Mouse (Mus musculus) midbrain, embryonic 11.5 days (tissue): Measurements from ENCODE around the gene Scml4. TPM values are rescaled to one million over a fixed set of nuclear protein-coding genes. Genes with fewer than 3 reads are reported as not detected.
A peak's percentile ranks its signal among the peaks of the same experiment; 100 is the strongest.

ENCODE experiments used
- ATAC-seq: fragments of 200-750 bp; cut with Nextera tagmentation; 2 replicates; pipeline ENCODE4 v1.8.0; 2017; ENCODE audit warnings: moderate TSS enrichment, moderate library complexity; ENCODE audit not compliant: low FRiP score
- DNase-seq: peaks from one replicate; pipeline ENCODE4 v3.0.0; 2015; ENCODE audit warnings: low spot score; ENCODE audit errors: missing footprints
- H3K27ac ChIP-seq: fragments of 300-500 bp; sonication (generic); 2 replicates; pipeline ENCODE4 v1.5.1; 2014; ENCODE audit warnings: low read depth, low read length
- H3K27me3 ChIP-seq: fragments of 300-500 bp; sonication (generic); 2 replicates; pipeline ENCODE4 v1.6.1; 2014; ENCODE audit warnings: mild to moderate bottlenecking, low read length, moderate library complexity, mixed read lengths; ENCODE audit not compliant: control insufficient read depth, insufficient read depth
- H3K36me3 ChIP-seq: fragments of 300-500 bp; sonication (generic); 2 replicates; pipeline ENCODE4 v1.6.1; 2014; ENCODE audit warnings: mild to moderate bottlenecking, low read length, moderate library complexity, mixed read lengths; ENCODE audit not compliant: control insufficient read depth, insufficient read depth
- H3K4me1 ChIP-seq: fragments of 300-500 bp; sonication (generic); 2 replicates; pipeline ENCODE4 v1.6.1; 2014; ENCODE audit warnings: low read length; ENCODE audit not compliant: control insufficient read depth, insufficient read depth
- H3K4me2 ChIP-seq: fragments of 300-500 bp; sonication (generic); 2 replicates; pipeline ENCODE4 v1.6.1; 2014; ENCODE audit warnings: mild to moderate bottlenecking, moderate library complexity
- H3K4me3 ChIP-seq: fragments of 300-500 bp; sonication (generic); 2 replicates; pipeline ENCODE4 v1.5.1; 2014; ENCODE audit warnings: low read depth, low read length
- H3K9ac ChIP-seq: fragments of 300-500 bp; sonication (generic); 2 replicates; pipeline ENCODE4 v1.6.1; 2014; ENCODE audit warnings: low read length
- H3K9me3 ChIP-seq: fragments of 300-500 bp; sonication (generic); 2 replicates; pipeline ENCODE4 v1.6.1; 2016; ENCODE audit warnings: low read length; ENCODE audit not compliant: control insufficient read depth
- WGBS: fragments of 180-500 bp; shearing (Covaris S2); extraction: QIAGEN DNeasy Blood & Tissue Kit; methylation state at CpG from one replicate; pipeline ENCODE4 v1.1.7; 2014; 5-methylcytosine and 5-hydroxymethylcytosine counted together
- polyA plus RNA-seq: library from polyadenylated mRNA; unstranded; fragments of >200 nt; fragmentation: Nextera tagmentation; extraction: Ambion mirVana; gene quantifications from 2 replicates; pipeline ENCODE4 v1.2.1, GENCODE M21; 2014

Gene Scml4
- polyA plus RNA-seq, 1 experiment from 2014 or later, result 1.1 TPM

GRCm38 (mm10) chr10:42958686-42959085, 98.5 kb downstream of the Scml4 start:
- H3K27ac ChIP-seq, result no peak overlapping the region
- ATAC-seq (peak; percentile 68), DNase-seq (peak; percentile 88)
- H3K9me3 ChIP-seq, result no peaks in the 10 kb centered on the region
- WGBS, result 54% methylated on average over 4 of the region's 4 CpGs
- H3K4me2 ChIP-seq, result no peak overlapping the region; the same call in 1 of the 2 replicates
- H3K9ac ChIP-seq, result no peak overlapping the region
- H3K4me1 ChIP-seq, result peaks cover 5% of the 10 kb centered on the region
- H3K27me3 ChIP-seq, result peaks cover 5% of the 10 kb centered on the region; the same call in 1 of the 2 replicates
- H3K36me3 ChIP-seq, result no peaks in the 10 kb centered on the region
- H3K4me3 ChIP-seq, result no peak overlapping the region

- WGBS, result 65% methylated on average over 6 of the region's 6 CpGs
- Histone ChIP-seq H3K36me3 (no peaks in the 10 kb centered on the region), H3K4me1 (peaks cover 5% of the 10 kb centered on the region), H3K4me2 (no peak overlapping the region), H3K9me3 (no peaks in the 10 kb centered on the region), H3K27me3 (peaks cover 5% of the 10 kb centered on the region; the same call in 1 of the 2 replicates), H3K4me3 (no peak overlapping the region), H3K27ac (no peak overlapping the region), H3K9ac (no peak overlapping the region)
- ATAC-seq, result no peak
- no peak for DNase-seq
Measured at GRCm38 (mm10) chr10:42961771-42962170, 101.6 kb downstream of the Scml4 start.

DNA sequence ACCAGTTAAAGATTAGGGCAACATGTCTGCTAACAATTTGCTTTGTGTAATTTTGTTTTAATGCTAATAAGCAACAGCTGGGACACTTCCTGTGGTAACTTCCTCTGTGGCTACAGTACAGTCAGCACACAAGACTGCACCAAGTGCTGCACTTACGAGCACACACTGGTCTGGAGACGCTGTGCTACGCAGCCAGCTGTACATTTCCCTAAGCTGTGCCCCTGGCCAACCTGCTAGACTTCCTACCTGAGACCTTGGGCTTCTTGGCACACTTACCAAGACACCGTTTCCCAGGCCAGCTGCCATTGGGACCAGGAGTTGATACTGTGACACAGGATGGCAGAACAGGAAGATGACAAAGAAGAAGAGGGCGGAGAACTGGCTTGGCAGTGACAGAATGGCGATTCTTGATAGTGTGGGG, 102.0 kb downstream of the Scml4 start:
- no peak overlapping the region for H3K4me3 ChIP-seq
- ATAC-seq, result no peak
- H3K9ac ChIP-seq, result no peak overlapping the region
- 85% methylated on average over 6 of the region's 6 CpGs for WGBS
- H3K27ac ChIP-seq, result no peak overlapping the region
- no peak overlapping the region for H3K4me2 ChIP-seq
- peaks cover 3% of the 10 kb centered on the region; the same call in 1 of the 2 replicates for H3K27me3 ChIP-seq
- no peak for DNase-seq
- H3K9me3 ChIP-seq, result no peaks in the 10 kb centered on the region
- no peaks in the 10 kb centered on the region for H3K36me3 ChIP-seq
- peaks cover 5% of the 10 kb centered on the region for H3K4me1 ChIP-seq

DNA sequence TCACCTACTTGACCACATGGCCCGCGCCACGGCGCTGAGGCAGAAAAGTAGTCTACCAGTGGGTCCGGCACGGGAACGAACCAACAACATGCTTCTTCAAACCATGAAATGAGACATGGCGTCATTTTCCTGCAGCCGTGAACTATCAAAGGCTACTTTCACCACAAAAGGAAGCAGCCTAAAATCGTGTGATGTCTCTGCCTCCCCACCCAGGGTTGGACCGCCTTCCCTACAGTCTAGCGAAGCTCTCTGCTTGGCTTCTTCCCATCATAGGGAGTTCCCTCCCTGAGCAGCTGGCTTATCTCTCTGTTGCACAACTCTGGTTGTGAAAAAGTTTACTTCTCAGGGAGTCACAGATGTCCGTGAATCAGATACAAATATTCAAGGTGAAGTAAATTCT, 102.5 kb downstream of the Scml4 start:
- peaks cover 5% of the 10 kb centered on the region for H3K4me1 ChIP-seq
- DNase-seq, result no peak
- no peaks in the 10 kb centered on the region for H3K27me3 ChIP-seq
- no peak overlapping the region for H3K27ac ChIP-seq
- H3K4me3 ChIP-seq, result no peak overlapping the region
- ATAC-seq, result no peak
- H3K9ac ChIP-seq, result no peak overlapping the region
- no peaks in the 10 kb centered on the region for H3K36me3 ChIP-seq
- H3K9me3 ChIP-seq, result no peaks in the 10 kb centered on the region
- H3K4me2 ChIP-seq, result no peak overlapping the region
- WGBS, result 93% methylated on average over 13 of the region's 13 CpGs

- H3K27me3 ChIP-seq, result no peaks in the 10 kb centered on the region
- H3K9ac ChIP-seq, result no peak overlapping the region
- no peak overlapping the region for H3K27ac ChIP-seq
- no peaks in the 10 kb centered on the region for H3K36me3 ChIP-seq
- H3K4me2 ChIP-seq, result no peak overlapping the region
- WGBS, result 92% methylated on average over 2 of the region's 2 CpGs
- DNase-seq, result peak; percentile 57
- ATAC-seq, result no peak
- H3K9me3 ChIP-seq, result no peaks in the 10 kb centered on the region
- peaks cover 5% of the 10 kb centered on the region for H3K4me1 ChIP-seq
- H3K4me3 ChIP-seq, result no peak overlapping the region
Measured at GRCm38 (mm10) chr10:42963061-42963460, 102.9 kb downstream of the Scml4 start.

DNA sequence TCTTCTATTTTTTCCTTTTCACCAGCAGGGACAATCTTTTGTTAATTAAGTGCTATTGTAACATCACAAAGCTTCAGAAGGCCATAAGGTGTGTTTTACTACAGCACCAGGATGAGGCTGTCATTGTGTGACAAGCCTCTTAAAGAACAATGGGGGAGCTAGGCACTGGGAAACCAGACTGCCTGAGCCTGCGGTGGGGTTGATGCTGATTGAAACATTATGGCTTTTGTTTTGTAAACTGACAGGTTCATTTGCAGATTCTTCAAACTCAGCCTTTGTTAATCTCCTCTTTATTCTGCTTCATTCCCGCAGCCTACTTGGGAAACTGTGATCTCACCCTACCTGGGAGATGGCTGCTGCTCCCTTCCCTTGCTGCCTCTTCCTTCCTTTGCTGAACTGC, 108.2 kb downstream of the Scml4 start:
- Histone ChIP-seq H3K4me1 (peaks cover 7% of the 10 kb centered on the region), H3K9ac (no peak overlapping the region), H3K4me3 (no peak overlapping the region), H3K27me3 (no peaks in the 10 kb centered on the region), H3K4me2 (no peak overlapping the region), H3K36me3 (no peaks in the 10 kb centered on the region), H3K27ac (no peak overlapping the region), H3K9me3 (no peaks in the 10 kb centered on the region)
- DNase-seq, result no peak
- 3% methylated on average over 2 of the region's 2 CpGs for WGBS
- ATAC-seq, result no peak

DNA sequence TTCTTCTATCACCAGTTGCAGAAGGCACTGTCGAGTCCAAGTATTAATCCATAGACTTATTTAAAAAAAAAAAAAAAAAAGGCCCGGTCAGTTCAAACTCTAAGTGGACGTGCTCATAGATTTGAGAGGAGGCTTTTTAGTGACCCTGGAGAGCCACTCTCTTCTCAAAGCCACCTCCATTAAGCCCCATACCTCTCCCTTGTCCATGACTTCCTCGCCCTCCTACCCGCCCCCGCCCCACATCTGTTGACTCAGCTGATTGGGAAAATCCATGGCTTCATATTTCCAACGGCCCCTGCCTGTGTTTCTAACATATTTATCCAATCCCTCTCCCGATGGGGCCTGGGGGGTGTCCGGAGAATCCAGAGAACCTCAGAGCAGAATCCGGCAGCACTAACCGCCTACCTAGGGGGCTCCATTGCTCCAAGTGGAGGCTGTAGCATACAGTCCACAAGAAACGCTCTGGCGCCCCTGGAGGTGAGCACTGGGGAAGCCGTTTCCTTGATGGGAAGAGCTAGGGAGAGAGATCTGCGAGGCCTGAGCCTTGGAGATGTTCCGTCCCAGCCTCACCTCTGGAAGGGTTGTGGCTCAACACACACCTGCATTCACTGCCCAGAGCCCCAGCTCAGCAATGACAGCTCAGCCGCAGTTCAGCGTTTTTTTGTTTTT, 112.5 kb downstream of the Scml4 start:
- no peak overlapping the region; the same call in 1 of the 2 replicates for H3K4me2 ChIP-seq
- 30% methylated on average over 18 of the region's 18 CpGs for WGBS
- H3K4me1 ChIP-seq, result peaks cover 7% of the 10 kb centered on the region

DNA sequence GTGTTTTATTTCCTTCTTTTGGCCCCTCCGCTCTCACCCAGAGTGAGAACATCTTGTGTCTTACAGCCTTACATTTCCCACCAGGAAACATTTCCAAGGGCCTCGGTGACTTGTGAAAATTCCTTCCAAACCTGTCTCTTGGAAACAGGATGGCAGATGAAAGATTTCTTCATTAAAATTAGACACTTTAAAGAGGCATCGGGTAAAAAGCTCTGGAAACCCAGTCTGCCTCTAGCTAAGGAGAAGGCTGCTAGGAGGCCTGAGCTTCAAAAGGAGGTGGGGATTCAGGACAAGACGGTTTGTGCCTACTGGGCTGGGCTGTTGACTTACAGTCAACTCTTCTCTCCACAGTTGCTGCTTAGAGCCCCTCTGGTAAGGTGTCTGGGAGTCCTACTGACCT, 113.4 kb downstream of the Scml4 start:
- DNase-seq, result peak; percentile 82
- Histone ChIP-seq H3K4me1 (peaks cover 4% of the 10 kb centered on the region), H3K9ac (no peak overlapping the region), H3K27ac (no peak overlapping the region), H3K9me3 (no peaks in the 10 kb centered on the region), H3K4me3 (no peak overlapping the region), H3K27me3 (peaks cover 2% of the 10 kb centered on the region; the same call in 1 of the 2 replicates), H3K36me3 (no peaks in the 10 kb centered on the region), H3K4me2 (no peak overlapping the region)
- 58% methylated on average over 4 of the region's 4 CpGs for WGBS
- no peak for ATAC-seq

More for the DNA sequence above, 112.5 kb downstream of the Scml4 start:
- no peak overlapping the region for H3K27ac ChIP-seq
- no peak overlapping the region for H3K4me3 ChIP-seq
- H3K9ac ChIP-seq, result no peak overlapping the region
- H3K27me3 ChIP-seq, result peaks cover 2% of the 10 kb centered on the region; the same call in 1 of the 2 replicates
- peak; percentile 97 for DNase-seq
- H3K9me3 ChIP-seq, result no peaks in the 10 kb centered on the region
- no peaks in the 10 kb centered on the region for H3K36me3 ChIP-seq
- ATAC-seq, result peak; percentile 85

DNA sequence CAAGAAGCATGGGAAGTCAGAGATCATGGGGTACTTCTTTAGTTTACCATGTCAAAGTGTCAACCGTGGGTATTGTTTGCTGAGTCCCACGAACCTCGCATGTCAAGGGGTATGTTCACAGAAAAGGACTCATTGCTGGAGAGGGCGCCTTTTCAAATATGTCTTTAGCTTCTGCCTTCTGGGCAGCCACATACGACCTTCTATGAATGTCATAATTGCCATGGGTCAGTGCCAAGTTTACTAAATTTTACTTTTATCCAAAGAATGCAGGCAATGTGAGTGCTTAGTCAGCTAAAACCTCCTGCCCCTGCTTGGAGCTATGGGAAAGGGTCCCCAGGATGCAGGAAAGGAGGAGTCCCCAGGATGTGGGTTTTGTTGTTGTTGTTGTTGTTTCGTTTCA, 116.4 kb downstream of the Scml4 start:
- no peaks in the 10 kb centered on the region for H3K36me3 ChIP-seq
- WGBS, result 86% methylated on average over 6 of the region's 6 CpGs
- no peak overlapping the region for H3K9ac ChIP-seq
- ATAC-seq (no peak), DNase-seq (no peak)
- H3K4me3 ChIP-seq, result no peak overlapping the region
- no peak overlapping the region for H3K27ac ChIP-seq
- H3K4me2 ChIP-seq, result no peak overlapping the region
- no peaks in the 10 kb centered on the region for H3K4me1 ChIP-seq
- H3K9me3 ChIP-seq, result no peaks in the 10 kb centered on the region
- peaks cover 2% of the 10 kb centered on the region; the same call in 1 of the 2 replicates for H3K27me3 ChIP-seq
